Mouse (Mus musculus) small intestine, adult 2 months (tissue): ENCODE measurements around the gene Boc.

Experiments used
- CTCF ChIP-seq: fragments of 200-500 bp; IDR thresholded peaks from 2 replicates; pipeline ENCODE4 v1.5.1; 2012; ENCODE audit warnings: low read depth, mild to moderate bottlenecking, control low read depth, inconsistent platforms, low read length, moderate library complexity, mixed read lengths; ENCODE audit not compliant: insufficient replicate concordance, insufficient read length; ENCODE audit errors: extremely low read depth
- POLR2A ChIP-seq: fragments of 200-500 bp; IDR thresholded peaks from 2 replicates; pipeline ENCODE4 v1.6.1; 2012; ENCODE audit warnings: low read depth, mild to moderate bottlenecking, control low read depth, inconsistent platforms, low read length, moderate library complexity

DNA sequence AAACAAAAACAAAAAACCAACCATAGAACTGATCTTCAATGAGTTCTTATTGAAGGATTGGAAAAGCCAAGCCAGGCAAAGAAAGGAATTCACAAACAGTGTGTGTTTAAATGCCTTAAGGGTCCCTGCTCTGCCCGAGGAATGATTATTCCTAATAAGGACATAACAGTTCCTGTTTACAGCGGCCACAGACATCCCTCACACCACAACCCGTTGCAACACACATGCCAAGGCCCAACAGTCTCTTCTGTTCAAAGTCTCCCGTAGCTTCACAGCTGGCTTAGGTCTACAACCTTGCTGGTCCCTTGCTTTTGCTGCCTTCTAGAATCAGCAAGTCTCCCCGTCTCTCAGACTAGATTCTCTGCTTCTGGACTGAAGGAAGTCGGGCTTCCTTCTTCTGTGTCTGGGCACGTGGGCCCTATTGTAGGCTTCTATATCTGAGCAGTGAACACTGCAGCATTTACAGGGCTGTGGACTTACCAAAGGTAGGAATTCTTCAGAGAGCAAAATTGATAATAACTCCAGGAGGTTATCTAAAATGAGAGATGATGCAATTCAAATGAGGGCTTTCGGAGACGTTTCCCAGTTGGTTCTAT, 45.4 kb upstream of the Boc start:
- TF ChIP-seq CTCF (no peak), POLR2A (no peak)
